In the genomic region with DNA sequence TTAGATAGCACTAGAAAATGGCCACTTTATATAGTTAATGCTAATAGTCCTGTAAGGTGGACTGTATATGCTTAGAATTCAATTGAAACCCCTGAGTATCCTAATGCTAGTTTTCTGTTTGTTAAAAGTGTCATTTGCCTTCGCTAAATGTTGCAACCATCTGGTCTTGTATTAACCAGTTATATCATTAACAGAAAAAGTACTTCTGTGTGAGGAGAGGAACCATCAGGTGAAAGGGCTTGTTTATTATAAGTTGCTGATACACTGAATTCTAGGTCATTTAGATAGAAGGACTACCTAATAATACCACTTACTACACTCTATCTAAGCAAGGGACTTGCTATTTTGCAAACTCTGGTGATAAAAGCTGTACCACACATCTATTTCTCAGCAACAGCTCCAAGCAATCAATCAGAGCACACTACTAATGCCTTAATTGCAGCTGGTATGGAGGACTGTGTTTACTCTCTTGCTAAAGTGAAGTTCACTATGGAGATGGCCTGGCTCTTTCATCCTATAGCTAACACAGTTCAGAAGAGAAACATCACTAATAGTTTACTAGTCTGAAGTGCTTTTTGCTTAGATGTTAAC, we compare ENCODE assay signal across 12 mouse cellular contexts.
"Had no signal": no experiment of that assay in that cellular context is flagged by ENCODE, and none has a peak within 500 bp of the region (broad histone marks: within the 10 kb centered on the region; RNA-seq: fewer than 3 reads in every experiment).

No protein-coding gene starts in this region.

- H3K27ac ChIP-seq: hindbrain, embryonic 15.5 days; kidney, postnatal 0 days; left cerebral cortex, adult 2 months; limb, embryonic 12.5 days; limb, embryonic 15.5 days; macrophage had no signal

- H3K36me3 ChIP-seq: hindbrain, embryonic 15.5 days; limb, embryonic 12.5 days had no signal

- H3K4me2 ChIP-seq: hindbrain, embryonic 15.5 days; limb, embryonic 12.5 days; limb, embryonic 15.5 days had no signal

- H3K9ac ChIP-seq: hindbrain, embryonic 15.5 days; limb, embryonic 12.5 days; limb, embryonic 15.5 days had no signal

- H3K9me3 ChIP-seq: hindbrain, embryonic 15.5 days; limb, embryonic 12.5 days; limb, embryonic 15.5 days had no signal

- DNase-seq: layer of hippocampus, postnatal 36 days; lung, adult 18-20 months; midbrain, embryonic 14.5 days; thymus, adult 18-20 months; thymus, postnatal 36 days had no signal

- H3K4me1 ChIP-seq: hindbrain, embryonic 15.5 days; limb, embryonic 12.5 days; limb, embryonic 15.5 days had no signal

- H3K27me3 ChIP-seq: hindbrain, embryonic 15.5 days; limb, embryonic 12.5 days; limb, embryonic 15.5 days had no signal

- ATAC-seq: lung, postnatal 0 days had no signal

- H3K4me3 ChIP-seq: hindbrain, embryonic 15.5 days; left cerebral cortex, adult 2 months; limb, embryonic 12.5 days; limb, embryonic 15.5 days had no signal
